Mouse (Mus musculus) embryonic facial prominence, embryonic 11.5 days (tissue): ENCODE data around the gene Tax1bp3. TPM values are rescaled to one million over a fixed set of nuclear protein-coding genes. Genes with fewer than 3 reads are reported as not detected.

Experiments
- ATAC-seq: fragments of 200-750 bp; cut with Nextera tagmentation; replicated peaks from 2 replicates; pipeline ENCODE4 v1.8.0; 2017; ENCODE audit warnings: low read depth; ENCODE audit not compliant: insufficient number of reproducible peaks, low FRiP score, low TSS enrichment
- DNase-seq: peaks from one replicate; pipeline ENCODE4 v3.0.0-alpha.2; 2015; ENCODE audit warnings: low spot score
- H3K27ac ChIP-seq: fragments of 300-500 bp; sonication (generic); replicated peaks from 2 replicates; pipeline ENCODE4 v1.5.1; 2014; ENCODE audit warnings: mild to moderate bottlenecking, low read depth, low read length, control low read depth
- H3K27me3 ChIP-seq: fragments of 300-500 bp; sonication (generic); 2 replicates; pipeline ENCODE4 v1.6.1; 2014; ENCODE audit warnings: mild to moderate bottlenecking, low read length, moderate library complexity, mixed read lengths; ENCODE audit not compliant: control insufficient read depth, insufficient read depth
- H3K36me3 ChIP-seq: fragments of 300-500 bp; sonication (generic); replicated peaks from 2 replicates; pipeline ENCODE4 v1.6.1; 2014; ENCODE audit warnings: low read depth, mild to moderate bottlenecking, low read length, moderate library complexity, mixed read lengths; ENCODE audit not compliant: control insufficient read depth, insufficient read depth
- H3K4me1 ChIP-seq: fragments of 300-500 bp; sonication (generic); 2 replicates; pipeline ENCODE4 v1.6.1; 2014; ENCODE audit warnings: low read length, mixed read lengths; ENCODE audit not compliant: control insufficient read depth, insufficient read depth
- H3K4me2 ChIP-seq: fragments of 300-500 bp; sonication (generic); 2 replicates; pipeline ENCODE4 v1.6.1; 2014; ENCODE audit warnings: low read depth, mild to moderate bottlenecking, control low read depth, low read length, moderate library complexity
- H3K4me3 ChIP-seq: fragments of 300-500 bp; sonication (generic); 2 replicates; pipeline ENCODE4 v1.5.1; 2014; ENCODE audit warnings: low read depth, low read length, control low read depth
- H3K9ac ChIP-seq: fragments of 300-500 bp; sonication (generic); replicated peaks from 2 replicates; pipeline ENCODE4 v1.6.1; 2014; ENCODE audit warnings: mild to moderate bottlenecking, control low read depth, low read length
- H3K9me3 ChIP-seq: fragments of 300-500 bp; sonication (generic); replicated peaks from 2 replicates; pipeline ENCODE4 v1.6.1; 2016; ENCODE audit warnings: mild to moderate bottlenecking, low read length, inconsistent platforms, mixed read lengths; ENCODE audit not compliant: control insufficient read depth
- WGBS: fragments of 180-500 bp; shearing (Covaris S2); extraction: QIAGEN DNeasy Blood & Tissue Kit; methylation state at CpG from one replicate; pipeline ENCODE4 v1.1.7; 2014; 5-methylcytosine and 5-hydroxymethylcytosine counted together
- polyA plus RNA-seq: library from polyadenylated mRNA; unstranded; fragments of >200 nt; fragmentation: Nextera tagmentation; extraction: Ambion mirVana; gene quantifications from 2 replicates; pipeline ENCODE4 v1.2.1, GENCODE M21; 2014

The Tax1bp3 gene
- polyA plus RNA-seq, 1 experiment from 2014 or later, result 218 TPM

DNA sequence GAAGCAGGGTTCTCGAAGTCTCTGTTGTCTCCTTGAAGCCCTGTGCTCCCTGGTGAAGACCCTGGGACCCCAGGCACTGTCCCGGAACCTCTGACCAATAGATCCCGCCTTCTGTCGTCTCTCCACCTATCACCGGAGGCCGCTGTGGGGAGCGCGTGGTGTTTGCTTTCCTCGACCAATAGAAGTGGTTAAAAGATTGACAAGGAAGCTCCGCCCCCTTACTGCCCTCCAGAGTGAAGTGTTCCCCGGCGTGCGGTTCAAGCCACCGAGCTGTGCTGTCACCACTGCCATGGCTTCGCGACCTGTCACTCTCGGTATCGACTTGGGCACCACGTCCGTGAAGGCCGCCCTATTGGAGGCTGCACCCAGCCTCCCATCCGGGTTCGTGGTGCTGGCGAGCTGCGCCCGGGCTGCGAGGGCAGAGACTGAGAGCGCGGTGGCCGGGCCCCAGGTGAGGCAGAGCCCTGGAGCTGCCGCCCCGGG, 22.4 kb downstream of the Tax1bp3 start, which contains the start of gene Shpk:
TSS of gene Shpk (plus strand) at position 231 of the 483 bp plus-strand sequence.
- under 1% methylated on average over 31 of the region's 32 CpGs for whole genome bisulfite sequencing
- ATAC-seq, result peak; percentile 97
- H3K27ac ChIP-seq, result no peak within 1 kb of the TSS

GRCm38 (mm10) chr11:73199879-73200278, 23.0 kb downstream of the Tax1bp3 start:
- Histone ChIP-seq H3K27me3 (no peaks in the 10 kb centered on the region), H3K4me3 (peak overlapping the region; percentile 67), H3K4me1 (no peaks in the 10 kb centered on the region), H3K9ac (peak overlapping the region; percentile 56), H3K27ac (no peak overlapping the region), H3K36me3 (no peaks in the 10 kb centered on the region), H3K9me3 (no peaks in the 10 kb centered on the region), H3K4me2 (peak overlapping the region; percentile 97)
- ATAC-seq (no peak), DNase-seq (no peak)
- WGBS, result 5% methylated on average over 12 of the region's 12 CpGs

More for the DNA sequence above, 22.4 kb downstream of the Tax1bp3 start, which contains the start of gene Shpk:
- H3K4me1 ChIP-seq, result no peaks in the 10 kb centered on the region
- H3K27me3 ChIP-seq, result no peaks in the 10 kb centered on the region
- peak within 1 kb of the TSS; percentile 71 for H3K9ac ChIP-seq
- peak within 1 kb of the TSS; percentile 97 for H3K4me2 ChIP-seq
- no peaks in the 10 kb centered on the region for H3K9me3 ChIP-seq
- H3K36me3 ChIP-seq, result no peaks in the 10 kb centered on the region
- H3K4me3 ChIP-seq, result peak within 1 kb of the TSS; percentile 67
- peak; percentile 95 for DNase-seq

DNA sequence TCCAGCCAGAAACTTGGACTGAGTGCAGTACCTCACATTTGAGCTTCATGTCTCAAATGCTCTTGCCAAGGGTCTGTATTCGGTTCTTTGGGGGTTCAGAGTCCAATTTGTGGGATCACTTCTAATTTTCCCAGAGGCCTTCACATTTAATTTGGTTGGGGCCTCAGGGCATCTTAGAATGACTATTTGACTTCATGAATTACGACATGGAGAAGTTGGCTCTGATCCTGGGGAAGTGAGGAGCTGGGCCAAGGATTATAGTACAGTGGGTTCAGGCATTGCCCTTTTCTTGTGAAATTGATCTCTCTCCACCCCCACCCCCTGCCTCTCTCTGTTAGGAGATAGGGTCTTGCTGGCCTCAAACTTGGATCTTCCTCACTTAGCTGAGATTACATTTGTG, 24.1 kb downstream of the Tax1bp3 start:
- 70% methylated on average over 2 of the region's 2 CpGs for WGBS
- no peak overlapping the region for H3K27ac ChIP-seq
- no peak overlapping the region for H3K9ac ChIP-seq
- H3K27me3 ChIP-seq, result no peaks in the 10 kb centered on the region
- DNase-seq (no peak), ATAC-seq (no peak)
- H3K4me2 ChIP-seq, result no peak overlapping the region
- H3K9me3 ChIP-seq, result no peaks in the 10 kb centered on the region
- no peaks in the 10 kb centered on the region for H3K36me3 ChIP-seq
- H3K4me3 ChIP-seq, result no peak overlapping the region
- no peaks in the 10 kb centered on the region for H3K4me1 ChIP-seq

DNA sequence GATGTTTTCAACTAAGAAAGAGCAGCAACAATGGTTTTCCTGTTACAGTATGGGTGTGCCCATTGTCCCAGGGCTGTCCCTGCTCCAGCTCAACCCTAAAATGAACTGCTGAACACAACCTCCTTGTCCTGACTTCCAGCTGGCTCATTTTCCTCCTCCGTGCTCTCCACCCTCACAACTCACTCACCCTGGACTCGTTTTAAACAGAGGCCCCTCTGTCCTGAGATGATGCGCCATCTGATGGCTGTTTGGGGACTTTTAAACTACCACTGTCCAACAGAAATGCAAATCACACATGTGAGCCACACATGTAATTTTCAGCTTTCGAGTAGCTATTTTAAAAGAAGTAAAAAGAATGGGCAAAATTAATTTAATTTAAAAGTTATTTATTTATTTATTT, 24.7 kb downstream of the Tax1bp3 start:
- Histone ChIP-seq H3K4me2 (no peak overlapping the region), H3K36me3 (no peaks in the 10 kb centered on the region), H3K9ac (no peak overlapping the region), H3K27me3 (no peaks in the 10 kb centered on the region), H3K4me3 (no peak overlapping the region), H3K9me3 (no peaks in the 10 kb centered on the region), H3K27ac (no peak overlapping the region), H3K4me1 (no peaks in the 10 kb centered on the region)
- WGBS, result 28% methylated on average over 4 of the region's 4 CpGs
- DNase-seq, result no peak
- no peak for ATAC-seq

DNA sequence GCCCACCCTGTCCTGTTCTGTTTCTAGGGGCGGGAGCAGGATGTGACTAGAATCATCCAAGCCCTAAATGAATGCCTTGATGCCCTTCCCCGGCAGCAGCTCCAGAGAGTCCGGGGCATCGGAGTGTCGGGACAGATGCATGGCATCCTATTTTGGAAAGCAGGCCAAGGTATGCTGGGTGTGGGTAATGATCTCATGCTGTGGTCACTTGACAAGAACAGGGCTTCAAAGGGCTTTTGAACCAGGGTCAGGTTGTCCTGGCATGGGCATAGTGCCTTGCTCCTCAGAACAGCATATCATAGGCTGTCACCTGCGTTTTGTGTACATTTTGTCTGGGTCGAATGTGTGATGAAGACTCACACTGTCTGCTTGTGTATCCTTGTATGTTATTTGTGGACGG, 27.0 kb downstream of the Tax1bp3 start:
- DNase-seq (no peak), ATAC-seq (no peak)
- Histone ChIP-seq H3K4me3 (no peak overlapping the region), H3K36me3 (no peaks in the 10 kb centered on the region), H3K27ac (no peak overlapping the region), H3K4me1 (no peaks in the 10 kb centered on the region), H3K9me3 (no peaks in the 10 kb centered on the region), H3K27me3 (no peaks in the 10 kb centered on the region), H3K9ac (no peak overlapping the region), H3K4me2 (no peak overlapping the region)
- WGBS, result 84% methylated on average over 8 of the region's 8 CpGs

DNA sequence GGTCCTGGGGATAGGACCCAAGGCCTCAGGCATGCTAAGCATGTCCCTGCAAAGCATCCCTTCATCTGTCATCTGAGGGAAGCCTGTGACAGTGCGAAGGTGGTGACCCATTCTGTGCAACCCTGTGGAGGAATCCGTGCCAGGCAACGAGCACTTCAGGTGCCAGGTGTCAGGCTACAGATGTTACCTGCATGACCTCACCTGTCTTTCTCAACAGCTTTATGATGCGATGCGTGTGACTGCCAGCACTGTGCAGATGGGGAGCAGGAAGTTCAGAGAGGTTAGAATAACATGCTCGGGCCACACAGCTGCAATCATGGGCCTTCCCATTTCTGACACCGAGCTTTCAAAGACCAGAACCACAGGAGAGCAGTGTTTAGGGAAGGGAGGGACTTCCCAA, 28.3 kb downstream of the Tax1bp3 start:
- no peaks in the 10 kb centered on the region for H3K4me1 ChIP-seq
- ATAC-seq (no peak), DNase-seq (no peak)
- no peak overlapping the region for H3K27ac ChIP-seq
- no peaks in the 10 kb centered on the region for H3K9me3 ChIP-seq
- H3K36me3 ChIP-seq, result no peaks in the 10 kb centered on the region
- no peak overlapping the region for H3K4me3 ChIP-seq
- no peak overlapping the region for H3K9ac ChIP-seq
- 51% methylated on average over 7 of the region's 7 CpGs for WGBS
- no peaks in the 10 kb centered on the region for H3K27me3 ChIP-seq
- H3K4me2 ChIP-seq, result no peak overlapping the region

- WGBS, result 74% methylated on average over 2 of the region's 2 CpGs
- no peak overlapping the region for H3K27ac ChIP-seq
- H3K9ac ChIP-seq, result no peak overlapping the region
- no peak overlapping the region for H3K4me2 ChIP-seq
- no peaks in the 10 kb centered on the region for H3K4me1 ChIP-seq
- no peaks in the 10 kb centered on the region for H3K27me3 ChIP-seq
- H3K36me3 ChIP-seq, result no peaks in the 10 kb centered on the region
- no peak overlapping the region for H3K4me3 ChIP-seq
- DNase-seq (no peak), ATAC-seq (no peak)
- no peaks in the 10 kb centered on the region for H3K9me3 ChIP-seq
Measured at GRCm38 (mm10) chr11:73207621-73208020, 30.7 kb downstream of the Tax1bp3 start.

- Histone ChIP-seq H3K27ac (no peak overlapping the region), H3K4me2 (no peak overlapping the region), H3K9me3 (no peaks in the 10 kb centered on the region), H3K4me3 (no peak overlapping the region), H3K9ac (no peak overlapping the region), H3K4me1 (no peaks in the 10 kb centered on the region), H3K27me3 (no peaks in the 10 kb centered on the region), H3K36me3 (no peaks in the 10 kb centered on the region)
- DNase-seq (no peak), ATAC-seq (no peak)
- WGBS, result 78% methylated on average over 3 of the region's 3 CpGs
Measured at GRCm38 (mm10) chr11:73213956-73214355, 37.1 kb downstream of the Tax1bp3 start.
